Mouse (Mus musculus): ENCODE measurements around the gene Oaz1.
A peak's percentile ranks its signal among the peaks of the same experiment; 100 is the strongest.

Oaz1 gene

DNA sequence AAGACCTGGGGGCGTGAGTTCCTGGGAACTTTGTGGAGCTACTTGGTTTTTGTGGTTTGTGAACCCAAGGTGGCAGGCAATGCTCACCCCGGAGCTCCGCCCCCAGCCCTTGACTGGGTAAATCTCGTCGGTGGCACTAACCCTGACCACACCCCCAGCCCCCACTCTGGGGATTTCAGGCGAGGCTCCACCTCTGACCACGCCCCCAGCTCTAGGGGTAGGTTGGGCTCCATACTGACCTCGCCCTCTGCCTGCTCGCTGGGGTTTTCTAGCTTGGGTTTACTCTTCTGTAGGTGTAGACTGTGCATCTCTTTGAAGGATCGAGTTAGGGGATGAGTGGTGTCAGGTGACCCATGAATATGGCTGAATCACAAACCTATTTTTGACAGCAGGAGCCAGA, 22.1 kb downstream of the Oaz1 start:
- peak; percentile 50 for DNase-seq (ENCODE audit: low spot score)

DNA sequence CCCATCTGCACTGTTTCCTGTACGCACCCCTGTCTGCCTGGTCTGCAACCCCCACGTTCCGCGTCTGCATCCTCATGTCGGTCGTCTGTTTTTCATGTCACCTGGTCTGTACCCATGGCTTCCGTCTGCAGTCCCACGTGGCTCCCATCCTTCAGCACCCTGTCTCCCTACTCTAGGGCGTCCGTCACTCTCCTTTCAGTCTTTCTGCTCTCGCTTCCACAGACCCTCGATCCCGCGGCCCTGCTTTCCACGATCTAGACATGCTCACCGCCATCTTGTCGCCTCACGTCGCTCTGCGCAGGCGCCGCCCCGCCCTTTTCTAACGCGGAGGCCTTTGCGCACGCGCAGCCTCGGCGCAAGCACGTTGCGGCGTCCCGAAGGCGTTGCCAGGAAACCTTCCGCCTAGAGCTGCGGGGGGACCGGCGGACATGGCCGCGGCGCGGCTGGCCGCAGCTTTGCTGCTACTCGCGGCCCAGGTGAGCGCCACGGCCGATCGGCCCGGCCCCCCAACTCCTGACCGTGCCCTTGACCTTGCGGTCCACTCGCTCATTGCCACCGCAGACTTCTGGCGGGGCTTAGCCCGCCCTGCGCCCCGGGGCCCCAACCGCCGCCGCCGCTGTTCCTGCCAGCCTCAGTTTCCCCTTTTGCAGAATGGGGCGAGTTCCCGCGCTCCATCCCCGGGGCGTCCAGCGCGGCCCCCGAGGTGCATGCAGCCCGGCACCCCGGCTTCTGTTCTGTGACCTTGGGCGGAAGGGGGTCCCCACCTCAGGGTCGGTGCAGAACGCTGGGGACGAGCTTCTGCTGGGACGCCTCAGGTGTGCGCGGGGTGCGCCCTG, 28.7 kb downstream of the Oaz1 start, which contains the start of the genes Lsm7 and Sppl2b:
TSS of gene Lsm7 (minus strand) at position 297 of the 836 bp plus-strand sequence.
TSS of gene Sppl2b (plus strand) at position 363 of the 836 bp plus-strand sequence.
- DNase-seq (ENCODE audit: low spot score), result peak; percentile 98

DNA sequence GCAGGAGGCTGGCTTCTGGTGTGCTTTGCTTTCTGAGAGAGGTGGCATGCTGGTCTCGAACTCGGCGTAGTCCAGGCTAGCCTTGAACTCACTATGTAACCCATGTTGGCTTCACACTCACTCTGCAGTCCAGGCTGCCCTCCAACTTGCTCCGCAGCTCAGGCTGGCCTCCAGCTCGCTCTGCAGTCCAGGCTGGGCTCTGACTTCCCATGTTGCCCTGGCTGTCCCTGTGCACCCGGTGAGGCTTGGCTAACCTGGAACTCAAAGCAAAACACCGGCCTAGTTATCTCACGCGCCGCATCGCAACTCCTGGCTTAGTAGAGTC, 29.3 kb downstream of the Oaz1 start:
- DNase-seq (ENCODE audit: low spot score), result peak; percentile 54

DNA sequence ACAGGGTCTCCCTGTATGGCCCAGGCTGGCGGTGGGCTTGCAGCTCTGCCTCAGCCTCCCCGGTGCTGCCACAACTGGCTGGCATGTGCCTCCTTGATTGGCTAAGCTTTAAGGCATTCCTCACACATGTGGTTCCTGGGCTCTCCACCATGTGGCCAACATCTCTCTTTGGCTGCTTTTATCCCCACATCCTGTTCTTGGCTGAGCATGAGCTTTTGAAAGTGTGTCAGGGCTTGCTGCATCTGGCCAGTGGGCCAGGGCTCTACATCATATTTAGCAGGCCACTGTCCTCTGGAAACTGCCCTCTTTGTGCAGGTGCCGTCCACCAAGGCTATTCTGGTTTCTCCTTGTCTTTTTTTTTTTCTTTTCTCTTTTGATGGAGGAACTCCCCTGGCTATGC, 29.8 kb downstream of the Oaz1 start:
- DNase-seq (ENCODE audit: low spot score), result no peak

DNA sequence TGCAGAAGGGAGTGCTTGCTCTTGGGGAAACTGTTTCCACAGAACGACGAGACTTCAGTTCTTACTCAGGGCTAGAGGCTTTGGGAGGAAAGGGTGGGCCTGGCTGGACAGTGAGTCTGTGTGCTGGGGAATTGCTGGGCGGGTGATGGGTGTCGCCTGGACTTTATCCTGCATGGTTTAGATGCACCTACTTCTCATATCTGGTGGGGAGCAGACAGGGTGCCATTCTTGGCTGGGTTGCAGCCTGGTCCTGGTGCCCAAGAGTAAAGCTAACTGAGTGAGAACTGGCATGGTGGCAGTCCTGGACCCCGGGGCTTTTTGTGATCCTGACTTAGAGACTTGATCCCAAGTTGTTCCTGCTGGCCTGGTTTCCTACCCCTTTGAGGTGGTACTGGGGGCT, 30.5 kb downstream of the Oaz1 start:
- peak; percentile 66 for DNase-seq (ENCODE audit: low spot score)

DNA sequence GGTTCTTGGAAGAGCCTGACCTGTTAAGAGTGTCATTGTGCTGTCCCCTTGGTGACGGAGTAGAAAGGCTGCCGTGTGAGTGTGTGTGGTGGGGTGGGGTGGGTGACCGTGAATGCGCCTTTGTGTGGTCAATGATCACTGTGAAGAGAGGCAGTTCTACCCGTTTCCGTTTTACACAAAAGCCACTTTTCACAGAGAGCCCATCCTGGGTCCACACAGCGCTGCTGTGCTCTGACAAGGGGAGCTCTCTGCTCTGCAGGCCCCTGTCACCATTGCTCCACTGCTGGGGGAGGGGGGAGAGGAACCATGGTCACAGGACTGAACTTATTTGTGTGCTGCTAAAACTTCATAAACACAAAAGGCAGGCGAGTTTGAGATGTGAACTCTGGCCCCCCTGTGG, 30.9 kb downstream of the Oaz1 start:
- DNase-seq (ENCODE audit: low spot score), result no peak

DNA sequence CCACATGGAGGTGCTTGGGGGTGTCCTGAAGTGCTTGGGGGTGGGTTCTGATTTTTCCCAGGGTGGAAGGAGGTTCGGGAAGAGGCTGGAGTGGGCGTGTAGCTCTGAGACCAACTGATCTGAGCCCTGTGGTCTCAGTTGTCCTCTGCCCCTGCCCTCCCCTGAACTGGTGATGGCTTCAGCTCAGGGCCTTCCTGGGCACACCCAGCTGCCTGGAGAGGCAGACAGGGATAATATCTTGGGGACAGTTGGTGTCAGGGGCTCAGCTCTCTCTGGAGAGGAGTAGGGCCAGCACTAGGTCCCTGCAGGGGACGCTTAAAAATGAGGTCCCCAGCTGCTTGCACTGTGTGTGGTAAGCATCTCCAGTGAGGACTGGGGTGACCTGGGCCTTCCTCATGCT, 31.4 kb downstream of the Oaz1 start:
- no peak for DNase-seq (ENCODE audit: low spot score)

DNA sequence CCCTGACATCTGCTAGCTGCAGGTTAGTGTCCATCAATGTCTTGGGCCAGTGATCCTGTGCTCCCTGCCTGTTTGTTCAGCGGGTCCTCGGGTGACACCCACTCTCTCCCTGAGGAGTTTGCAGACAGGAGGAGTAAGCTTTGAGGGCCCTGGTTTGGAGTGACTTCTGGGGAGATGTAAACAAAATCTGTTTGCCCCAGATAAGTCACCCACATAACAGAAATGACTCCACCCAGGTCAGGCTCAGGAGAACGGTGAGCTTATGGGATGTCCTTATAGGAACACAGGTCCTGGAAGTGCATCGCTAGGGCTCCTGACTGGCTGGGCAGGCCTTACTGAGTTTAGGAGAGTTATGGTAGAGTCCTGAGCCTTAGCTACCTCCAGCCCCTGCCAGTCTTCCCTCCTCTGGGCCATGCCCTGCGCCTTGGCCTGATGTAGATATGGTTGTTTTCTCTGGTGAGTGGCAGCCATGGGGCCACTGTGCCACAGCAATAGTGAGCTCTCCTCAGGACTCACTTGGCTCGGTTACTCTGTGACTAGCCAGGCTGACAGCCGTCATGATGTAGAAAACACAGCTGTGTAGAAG, 32.0 kb downstream of the Oaz1 start:
- DNase-seq (ENCODE audit: low spot score), result peak; percentile 72

DNA sequence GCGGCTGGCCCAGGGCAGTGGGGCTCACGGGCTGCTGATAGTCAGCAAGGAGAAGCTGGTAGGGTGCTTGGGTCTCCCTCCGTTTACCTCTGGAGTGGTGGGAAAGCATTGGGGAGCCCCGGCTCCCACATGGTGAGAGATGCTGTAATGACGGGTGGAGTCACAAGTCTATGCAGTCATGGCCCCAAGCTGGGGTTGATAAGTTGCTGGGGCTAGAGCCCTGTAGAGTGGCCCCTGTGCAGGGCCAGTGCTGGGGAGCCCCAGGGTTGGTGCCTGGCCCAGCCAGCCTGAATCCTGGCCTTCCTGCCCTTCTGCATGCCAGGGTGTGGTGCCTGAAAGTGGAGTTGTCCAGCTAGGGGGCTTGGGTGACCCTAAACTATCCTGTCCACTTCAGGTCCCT, 35.8 kb downstream of the Oaz1 start:
- no peak for DNase-seq (ENCODE audit: low spot score)

DNA sequence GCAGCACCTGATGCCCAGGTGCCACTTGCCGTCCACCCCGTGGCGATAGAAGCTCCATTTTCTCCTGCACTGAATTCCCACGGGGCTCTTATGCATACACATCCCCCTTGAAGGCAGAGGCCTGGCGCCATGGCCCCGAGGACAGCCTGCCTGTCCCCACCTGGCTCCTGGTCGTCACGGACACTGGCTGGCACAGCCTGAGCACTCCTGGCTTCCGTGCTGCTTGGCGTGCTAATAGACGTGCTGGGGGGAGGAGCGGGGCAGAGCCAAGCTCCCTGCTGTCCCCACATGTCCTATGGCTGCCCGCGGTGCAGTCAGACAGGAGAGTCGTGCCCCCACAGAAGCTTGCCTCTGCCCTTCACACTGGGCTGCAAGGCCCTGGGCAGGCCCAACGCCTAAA, 38.0 kb downstream of the Oaz1 start:
- no peak for DNase-seq (ENCODE audit: low spot score)

DNA sequence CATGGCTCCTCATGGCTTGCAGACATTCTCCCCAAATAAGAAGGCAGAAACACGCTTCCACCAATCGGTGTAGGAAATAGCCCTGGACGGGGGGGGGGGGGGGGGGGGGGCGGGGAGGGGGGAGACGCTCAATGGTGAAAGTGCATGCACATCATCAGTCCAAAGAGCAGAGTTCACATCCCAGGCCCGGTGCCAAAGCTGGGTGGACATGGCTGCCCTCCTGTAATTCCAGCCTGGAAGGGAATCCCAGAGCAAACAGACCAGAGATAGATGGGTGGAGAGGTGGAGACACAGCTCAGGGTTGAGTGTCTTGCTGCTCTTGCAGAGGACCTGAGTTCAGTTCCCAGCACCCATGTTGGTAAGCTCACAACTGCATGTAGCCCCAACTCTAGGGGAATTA, 44.5 kb downstream of the Oaz1 start:
- no peak for DNase-seq (ENCODE audit: low spot score)

DNA sequence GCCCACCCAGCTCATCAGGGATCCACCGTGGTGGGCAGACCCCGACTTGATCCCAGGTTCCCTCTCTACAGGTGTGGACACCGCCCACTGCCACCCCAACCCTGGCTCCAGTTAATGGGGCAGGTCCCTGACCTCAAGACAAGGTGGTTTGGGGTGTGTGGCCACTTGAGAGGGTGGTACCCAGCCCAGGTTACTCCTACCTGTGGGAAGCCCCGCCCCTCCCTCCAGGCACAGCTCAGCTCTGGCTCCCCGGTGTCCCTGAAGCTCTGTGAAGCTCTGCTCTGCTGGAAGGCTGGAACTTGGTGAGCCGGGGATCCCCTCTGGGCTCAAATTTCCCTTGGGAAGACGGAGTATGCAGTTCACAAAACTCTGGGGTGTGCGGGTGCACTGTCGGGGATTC, 45.1 kb downstream of the Oaz1 start, which contains the start of gene Tmprss9:
TSS of gene Tmprss9 (plus strand) at position 268 of the 400 bp plus-strand sequence.
- DNase-seq (ENCODE audit: low spot score), result no peak

DNA sequence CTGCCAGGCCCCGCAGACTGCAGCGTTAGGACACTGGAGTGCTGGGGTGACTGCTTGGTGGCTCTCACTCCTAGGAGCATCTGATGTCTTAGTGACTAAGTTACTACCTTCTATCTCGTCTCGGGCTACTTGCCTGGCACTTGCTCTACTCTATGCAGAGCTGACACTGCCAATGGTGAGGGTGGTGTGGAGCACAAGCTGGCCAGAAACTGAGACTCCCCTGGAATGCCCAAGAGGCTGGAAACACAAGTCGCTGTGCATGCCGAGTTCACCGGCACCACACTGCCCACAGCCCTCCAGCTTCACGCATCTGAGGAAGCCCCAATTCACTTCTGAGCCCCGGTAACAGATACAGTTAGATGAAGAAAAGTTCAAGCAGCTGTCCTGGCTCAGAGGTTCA, 47.6 kb downstream of the Oaz1 start:
- DNase-seq (ENCODE audit: low spot score), result no peak

DNA sequence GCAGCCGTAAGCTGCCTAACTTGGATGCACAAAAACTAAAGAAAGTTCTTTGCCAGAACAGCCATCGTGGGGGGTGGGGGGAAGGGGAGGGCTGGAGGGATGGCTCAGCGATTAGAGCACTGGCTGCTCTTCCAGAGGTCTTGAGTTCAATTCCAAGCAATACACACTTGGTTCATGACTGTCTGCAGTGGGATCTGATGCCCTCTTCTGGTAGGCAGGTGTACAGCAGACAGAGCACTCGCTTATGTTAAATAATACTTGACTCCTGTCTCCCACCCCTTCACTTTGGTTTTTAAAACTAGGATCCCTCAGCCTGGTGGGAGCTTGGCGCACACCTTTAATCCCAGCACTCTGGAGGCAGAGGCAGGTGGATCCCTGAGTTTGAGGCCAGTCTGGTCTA, 49.6 kb downstream of the Oaz1 start:
- peak; percentile 59 for DNase-seq (ENCODE audit: low spot score)

DNA sequence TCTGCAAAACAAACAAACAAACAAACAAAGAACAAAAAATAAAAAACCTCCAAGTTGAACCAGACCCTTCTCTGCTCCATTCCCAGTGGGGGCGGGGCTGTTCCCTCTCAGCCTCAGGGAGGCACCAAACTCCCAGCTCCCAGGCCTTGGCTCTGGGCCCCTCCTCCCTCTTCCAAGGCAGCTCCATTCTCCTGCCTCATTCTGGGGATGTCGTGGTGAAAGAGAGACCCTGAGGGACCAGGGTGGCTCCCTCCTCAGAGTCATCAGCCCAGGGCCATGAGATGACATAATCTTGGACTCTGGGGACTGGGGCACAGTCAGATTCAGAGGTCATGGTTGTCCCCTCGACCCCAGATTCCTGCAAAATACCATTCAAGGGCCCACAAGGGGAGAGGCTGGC, 50.1 kb downstream of the Oaz1 start:
- no peak for DNase-seq (ENCODE audit: low spot score)
